Mouse (Mus musculus) stomach, postnatal 0 days (tissue): ENCODE data around the gene Dgcr8. TPM values are rescaled to one million over a fixed set of nuclear protein-coding genes. Genes with fewer than 3 reads are reported as not detected.
"Not testable (repeated sequence)": the region's sequence is repeated elsewhere in the genome, so short reads cannot be mapped to it uniquely, and the experiment has no call there.

Experiments
- ATAC-seq: fragments of 200-750 bp; cut with Nextera tagmentation; 2 replicates; pipeline ENCODE4 v1.8.0; 2017; ENCODE audit not compliant: low FRiP score, low TSS enrichment
- DNase-seq: peaks from one replicate; pipeline ENCODE4 v3.0.0-alpha.2; 2016; ENCODE audit warnings: low spot score
- H3K27ac ChIP-seq: fragments of 300-500 bp; sonication (generic); replicated peaks from 2 replicates; pipeline ENCODE4 v1.5.1; 2014; ENCODE audit warnings: mild to moderate bottlenecking, control low read depth
- H3K27me3 ChIP-seq: fragments of 300-500 bp; sonication (generic); 2 replicates; pipeline ENCODE4 v1.6.1; 2014; ENCODE audit warnings: low read length; ENCODE audit not compliant: control insufficient read depth, insufficient read depth
- H3K36me3 ChIP-seq: fragments of 300-500 bp; sonication (generic); 2 replicates; pipeline ENCODE4 v1.6.1; 2014; ENCODE audit warnings: low read length, mixed read lengths; ENCODE audit not compliant: control insufficient read depth, insufficient read depth
- H3K4me1 ChIP-seq: fragments of 300-500 bp; sonication (generic); replicated peaks from 2 replicates; pipeline ENCODE4 v1.6.1; 2014; ENCODE audit warnings: antibody characterized with exemption; ENCODE audit not compliant: control insufficient read depth, insufficient read depth
- H3K4me2 ChIP-seq: fragments of 300-500 bp; sonication (generic); replicated peaks from 2 replicates; pipeline ENCODE4 v1.6.1; 2014; ENCODE audit warnings: low read depth, mild to moderate bottlenecking, control low read depth, moderate library complexity
- H3K4me3 ChIP-seq: fragments of 300-500 bp; sonication (generic); 2 replicates; pipeline ENCODE4 v1.5.1; 2014; ENCODE audit warnings: low read depth, low read length, control low read depth
- H3K9ac ChIP-seq: fragments of 300-500 bp; sonication (generic); 2 replicates; pipeline ENCODE4 v1.6.1; 2014; ENCODE audit warnings: mild to moderate bottlenecking, low read length, control low read depth, mixed read lengths
- H3K9me3 ChIP-seq: fragments of 300-500 bp; sonication (generic); 2 replicates; pipeline ENCODE4 v1.6.1; 2016; ENCODE audit warnings: low read length; ENCODE audit not compliant: control insufficient read depth
- CTCF ChIP-seq: IDR thresholded peaks from 2 replicates; pipeline ENCODE4 v1.5.1; 2016; ENCODE audit warnings: antibody characterized with exemption, low read depth, mild to moderate bottlenecking, moderate library complexity
- EP300 ChIP-seq: optimal IDR thresholded peaks from 2 replicates; pipeline ENCODE3; 2016; ENCODE audit warnings: antibody characterized with exemption
- WGBS: fragments of 180-500 bp; shearing (Covaris S2); extraction: QIAGEN DNeasy Blood & Tissue Kit; methylation state at CpG from one replicate; pipeline ENCODE4 v1.1.7; 2014; 5-methylcytosine and 5-hydroxymethylcytosine counted together
- polyA plus RNA-seq: library from polyadenylated mRNA; unstranded; fragments of >200 nt; fragmentation: Nextera tagmentation; extraction: Ambion mirVana; gene quantifications from 2 replicates; pipeline ENCODE4 v1.2.1, GENCODE M21; 2015

The Dgcr8 gene
- polyA plus RNA-seq, 1 experiment from 2014 or later: 8.4 TPM

GRCm38 (mm10) chr16:18325741-18326140 is 36.7 kb upstream of the Dgcr8 start:
- DNase-seq (no peak), ATAC-seq (no peak)
- H3K4me2 ChIP-seq: no peak overlapping the region
- H3K9me3 ChIP-seq: no peaks in the 10 kb centered on the region
- no peak overlapping the region for H3K9ac ChIP-seq
- H3K4me3 ChIP-seq: no peak overlapping the region
- no peaks in the 10 kb centered on the region for H3K4me1 ChIP-seq
- H3K36me3 ChIP-seq: no peaks in the 10 kb centered on the region
- no peak overlapping the region for H3K27ac ChIP-seq
- TF ChIP-seq EP300: no peak
- TF ChIP-seq CTCF: no peak
- no peaks in the 10 kb centered on the region for H3K27me3 ChIP-seq
- WGBS: 65% methylated on average over 4 of the region's 4 CpGs

- Histone ChIP-seq H3K27me3 (no peaks in the 10 kb centered on the region), H3K4me2 (no peak overlapping the region), H3K9me3 (no peaks in the 10 kb centered on the region), H3K27ac (no peak overlapping the region), H3K4me3 (no peak overlapping the region), H3K9ac (no peak overlapping the region), H3K4me1 (no peaks in the 10 kb centered on the region), H3K36me3 (no peaks in the 10 kb centered on the region)
- WGBS: 91% methylated on average over 6 of the region's 6 CpGs
- no peak for DNase-seq
- no peak for TF ChIP-seq EP300
- TF ChIP-seq CTCF: no peak
- no peak for ATAC-seq
Measured at GRCm38 (mm10) chr16:18324031-18324430, 35.0 kb upstream of the Dgcr8 start.

GRCm38 (mm10) chr16:18323460-18323859 is 34.4 kb upstream of the Dgcr8 start:
- no peaks in the 10 kb centered on the region for H3K4me1 ChIP-seq
- WGBS: 53% methylated on average over 2 of the region's 2 CpGs
- H3K4me2 ChIP-seq: no peak overlapping the region
- no peak overlapping the region for H3K9ac ChIP-seq
- H3K27ac ChIP-seq: no peak overlapping the region
- H3K4me3 ChIP-seq: no peak overlapping the region
- no peak for TF ChIP-seq EP300
- no peak for TF ChIP-seq CTCF
- H3K9me3 ChIP-seq: no peaks in the 10 kb centered on the region
- H3K27me3 ChIP-seq: no peaks in the 10 kb centered on the region
- DNase-seq (no peak), ATAC-seq (no peak)
- no peaks in the 10 kb centered on the region for H3K36me3 ChIP-seq

GRCm38 (mm10) chr16:18321443-18321842 is 32.4 kb upstream of the Dgcr8 start:
- no peak for ATAC-seq

GRCm38 (mm10) chr16:18318992-18319391 is 29.9 kb upstream of the Dgcr8 start:
- no peaks in the 10 kb centered on the region for H3K36me3 ChIP-seq
- H3K4me3 ChIP-seq: no peak overlapping the region
- no peak overlapping the region for H3K27ac ChIP-seq
- DNase-seq (no peak), ATAC-seq (no peak)
- H3K9ac ChIP-seq: no peak overlapping the region
- WGBS: 74% methylated on average over 3 of the region's 3 CpGs
- no peaks in the 10 kb centered on the region for H3K27me3 ChIP-seq
- no peak overlapping the region for H3K4me2 ChIP-seq
- H3K9me3 ChIP-seq: no peaks in the 10 kb centered on the region
- H3K4me1 ChIP-seq: no peaks in the 10 kb centered on the region
- TF ChIP-seq EP300 (no peak), CTCF (no peak)

More at GRCm38 (mm10) chr16:18321443-18321842, 32.4 kb upstream of the Dgcr8 start:
- Histone ChIP-seq H3K9me3 (no peaks in the 10 kb centered on the region), H3K9ac (no peak overlapping the region), H3K4me3 (no peak overlapping the region), H3K27me3 (no peaks in the 10 kb centered on the region), H3K4me1 (no peaks in the 10 kb centered on the region), H3K36me3 (no peaks in the 10 kb centered on the region), H3K4me2 (no peak overlapping the region), H3K27ac (no peak overlapping the region)
- DNase-seq: no peak
- WGBS: 86% methylated on average over 2 of the region's 2 CpGs
- TF ChIP-seq CTCF: no peak

- ATAC-seq: no peak
- Histone ChIP-seq H3K4me3 (no peak overlapping the region), H3K27ac (no peak overlapping the region), H3K4me2 (no peak overlapping the region), H3K9me3 (no peaks in the 10 kb centered on the region), H3K4me1 (no peaks in the 10 kb centered on the region), H3K9ac (no peak overlapping the region), H3K27me3 (no peaks in the 10 kb centered on the region), H3K36me3 (no peaks in the 10 kb centered on the region; the same call in 1 of the 2 replicates)
- TF ChIP-seq CTCF (no peak), EP300 (no peak)
- 65% methylated on average over 1 of the region's 1 CpGs for WGBS
- DNase-seq: no peak
Measured at GRCm38 (mm10) chr16:18308159-18308558, 19.1 kb upstream of the Dgcr8 start.

- H3K27me3 ChIP-seq, ATAC-seq, H3K4me1 ChIP-seq, H3K27ac ChIP-seq, H3K36me3 ChIP-seq, H3K9me3 ChIP-seq, DNase-seq, H3K9ac ChIP-seq: not testable (repeated sequence)
- Histone ChIP-seq H3K4me3 (peak overlapping the region; percentile 85), H3K4me2 (peak overlapping the region; percentile 77)
- WGBS: 4% methylated on average over 6 of the region's 10 CpGs
Measured at GRCm38 (mm10) chr16:18289614-18290013, 568 bp upstream of the Dgcr8 start.
